Mouse (Mus musculus): ENCODE data around the gene Gpr84. TPM values are rescaled to one million over a fixed set of nuclear protein-coding genes. Genes with fewer than 3 reads are reported as not detected.

Gene Gpr84
- polyA plus RNA-seq (2017; shearing (Covaris generic)): not detected

GRCm38 (mm10) chr15:103310365-103310910 is at the start of gene Gpr84:
TSS of gene Gpr84 (minus strand) at chr15:103310612.

DNA sequence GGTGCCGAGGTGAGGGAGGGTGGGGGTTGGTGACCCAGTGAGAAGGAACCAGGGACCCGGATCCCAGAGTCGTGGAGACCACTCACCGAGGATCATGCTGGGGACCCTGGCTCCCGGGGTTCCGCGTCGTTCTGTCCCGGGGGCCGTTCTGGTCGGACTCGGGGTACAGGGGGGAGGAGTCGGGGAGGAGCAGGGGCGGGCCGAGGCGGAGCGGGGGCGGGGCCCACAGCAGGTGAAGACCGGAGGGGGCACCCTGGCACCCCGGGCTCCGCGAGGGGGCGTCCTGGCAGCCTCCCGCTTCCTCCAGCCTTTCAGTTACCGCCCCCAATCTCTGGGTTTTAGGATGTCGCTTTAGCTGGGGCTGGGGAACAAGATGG is 29.5 kb upstream of the Gpr84 start, which contains the start of gene Zfp385a:
Gene Zfp385a, minus strand, starts transcription at position 133 of the 377 bp plus-strand sequence.

GRCm38 (mm10) chr15:103272419-103273279 is 37.8 kb downstream of the Gpr84 start, which contains the start of gene Copz1:
TSS of gene Copz1 (plus strand) at chr15:103272714.

Other genes starting within 250 kb of the Gpr84 start
- gene Smug1, start 143.5 kb downstream of the Gpr84 start, polyA plus RNA-seq (2017; shearing (Covaris generic)): 14.9 TPM
- 21.2 TPM for gene Cbx5, start 70.8 kb downstream of the Gpr84 start, polyA plus RNA-seq (2017; shearing (Covaris generic))
- 148 TPM for gene Hnrnpa1, start 70.2 kb downstream of the Gpr84 start, polyA plus RNA-seq (2017; shearing (Covaris generic))
- 0.85 TPM for gene Nfe2, start 52.2 kb downstream of the Gpr84 start, polyA plus RNA-seq (2017; shearing (Covaris generic))
- gene Copz1, start 37.9 kb downstream of the Gpr84 start, polyA plus RNA-seq (2017; shearing (Covaris generic)): 190 TPM
- gene Zfp385a, start 29.5 kb upstream of the Gpr84 start, polyA plus RNA-seq (2017; shearing (Covaris generic)): 0.26 TPM
- 6.7 TPM for gene Itga5, start 56.2 kb upstream of the Gpr84 start, polyA plus RNA-seq (2017; shearing (Covaris generic))
- not detected for gene Gtsf1, start 119.9 kb upstream of the Gpr84 start, polyA plus RNA-seq (2017; shearing (Covaris generic))
- not detected for gene Gtsf2, start 137.9 kb upstream of the Gpr84 start, polyA plus RNA-seq (2017; shearing (Covaris generic))
- gene Nckap1l, start 143.2 kb upstream of the Gpr84 start, polyA plus RNA-seq (2017; shearing (Covaris generic)): 183 TPM
- 3.0 TPM for gene Pde1b, start 192.4 kb upstream of the Gpr84 start, polyA plus RNA-seq (2017; shearing (Covaris generic))
- not detected for gene Ppp1r1a, start 227.4 kb upstream of the Gpr84 start, polyA plus RNA-seq (2017; shearing (Covaris generic))

All from inflammation-experienced regulatory T-cells, adult 16 weeks (primary cell).